Mouse (Mus musculus) c-Kit-positive CD71-positive TER-119-negative erythroid progenitor cells, embryonic 14.5 days (primary cell): ENCODE measurements around the gene Coq8b.

Experiments
- DNase-seq: peaks from one replicate; pipeline ENCODE4 v3.0.0-alpha.2; 2013; ENCODE audit warnings: low read depth

Coq8b gene

GRCm38 (mm10) chr7:27232781-27233281 is at the start of gene Coq8b:
Coq8b (plus strand) TSS chr7:27233023.
- peak; percentile 95 for DNase-seq

GRCm38 (mm10) chr7:27184964-27185363 is 47.9 kb upstream of the Coq8b start:
- DNase-seq, result peak; percentile 44

GRCm38 (mm10) chr7:27185986-27186385 is 46.8 kb upstream of the Coq8b start:
- DNase-seq, result no peak

- DNase-seq, result no peak
Measured at GRCm38 (mm10) chr7:27189271-27189931, 43.4 kb upstream of the Coq8b start.

- DNase-seq, result no peak
Measured at GRCm38 (mm10) chr7:27192434-27192833, 40.4 kb upstream of the Coq8b start.

- no peak for DNase-seq
Measured at GRCm38 (mm10) chr7:27193731-27194130, 39.1 kb upstream of the Coq8b start.

- peak; percentile 99 for DNase-seq
Measured at GRCm38 (mm10) chr7:27195681-27196611, 36.9 kb upstream of the Coq8b start, which contains the start of the genes BC024978 and Snrpa. BC024978 (plus strand) TSS chr7:27195781. Snrpa (minus strand) TSS chr7:27196271.

- DNase-seq, result no peak
Measured at GRCm38 (mm10) chr7:27197136-27197535, 35.7 kb upstream of the Coq8b start.

GRCm38 (mm10) chr7:27197634-27198033 is 35.2 kb upstream of the Coq8b start:
- no peak for DNase-seq

- DNase-seq, result no peak
Measured at GRCm38 (mm10) chr7:27198355-27198754, 34.5 kb upstream of the Coq8b start.

GRCm38 (mm10) chr7:27198779-27199178 is 34.0 kb upstream of the Coq8b start:
- no peak for DNase-seq

- no peak for DNase-seq
Measured at GRCm38 (mm10) chr7:27203730-27204449, 28.9 kb upstream of the Coq8b start.

GRCm38 (mm10) chr7:27212626-27213025 is 20.2 kb upstream of the Coq8b start:
- no peak for DNase-seq

- DNase-seq, result no peak
Measured at GRCm38 (mm10) chr7:27218586-27218985, 14.2 kb upstream of the Coq8b start.

- DNase-seq, result no peak
Measured at GRCm38 (mm10) chr7:27219937-27220336, 12.9 kb upstream of the Coq8b start.

GRCm38 (mm10) chr7:27221939-27222338 is 10.9 kb upstream of the Coq8b start:
- no peak for DNase-seq

- peak; percentile 48 for DNase-seq
Measured at GRCm38 (mm10) chr7:27222538-27222937, 10.3 kb upstream of the Coq8b start.

GRCm38 (mm10) chr7:27224877-27225575 is 7.8 kb upstream of the Coq8b start:
- no peak for DNase-seq

- no peak for DNase-seq
Measured at GRCm38 (mm10) chr7:27227276-27227675, 5.5 kb upstream of the Coq8b start.

GRCm38 (mm10) chr7:27227676-27228075 is 5.1 kb upstream of the Coq8b start:
- no peak for DNase-seq

- DNase-seq, result peak; percentile 94
Measured at GRCm38 (mm10) chr7:27228281-27228821, 4.5 kb upstream of the Coq8b start, which contains the start of gene Itpkc. Itpkc (minus strand) TSS chr7:27228661.
